Mouse (Mus musculus) bone marrow macrophage, adult 2 months (primary cell): ENCODE results near the gene Chfr.

Experiments used
- CTCF ChIP-seq: IDR thresholded peaks from 2 replicates; pipeline ENCODE4 v1.5.1; 2012; ENCODE audit warnings: low read depth, mild to moderate bottlenecking, low read length, moderate library complexity
- POLR2A ChIP-seq: IDR thresholded peaks from 2 replicates; pipeline ENCODE4 v1.6.1; 2012; ENCODE audit warnings: mild to moderate bottlenecking, low read depth, low read length, borderline replicate concordance

GRCm38 (mm10) chr5:110099656-110100580 is 35.7 kb upstream of the Chfr start, which contains the start of gene Plcxd1:
- TF ChIP-seq POLR2A (no peak), CTCF (no peak)
